28 mouse cellular contexts compared by ENCODE assay signal in the genomic region with DNA sequence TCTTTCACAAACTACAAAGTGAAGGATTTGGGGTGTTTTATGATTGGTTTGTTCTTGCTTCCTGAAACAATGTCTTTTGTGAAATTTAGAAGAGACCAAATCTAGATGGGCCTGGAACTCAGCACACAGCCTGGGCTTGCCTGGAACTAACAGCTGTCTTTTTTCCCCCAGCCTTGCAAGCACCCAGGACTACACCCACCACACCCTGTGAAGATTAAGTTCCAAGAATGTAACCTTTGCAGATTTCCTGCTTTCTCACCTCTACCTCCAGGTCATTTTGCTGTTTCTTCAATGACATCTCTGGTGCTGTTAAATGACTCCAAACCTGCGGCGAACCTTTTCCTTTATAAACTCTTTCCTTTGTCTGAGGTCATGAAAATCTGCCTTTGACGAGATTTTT.
A peak's percentile ranks its signal among the peaks of the same experiment; 100 is the strongest.
DNase-seq lines count a peak whose midpoint lies in the region; ATAC-seq and TF ChIP-seq lines count a peak whose summit lies in the region.
"Had no signal": no experiment of that assay in that cellular context is flagged by ENCODE, and none has a peak within 500 bp of the region (broad histone marks: within the 10 kb centered on the region; RNA-seq: fewer than 3 reads in every experiment).

No protein-coding gene starts in this region.

- intact Hi-C loops in gastrocnemius, adult 2 months (cut with DNase I): no loop called here

- no peak overlapping the region for H3K4me3 ChIP-seq in heart, embryonic 12.5 days
- H3K4me3 ChIP-seq in intestine, embryonic 14.5 days (ENCODE audit: low read depth, low read length): no peak overlapping the region
- no peak overlapping the region for H3K4me3 ChIP-seq in intestine, postnatal 0 days (ENCODE audit: low read depth, low read length)
- H3K4me3 ChIP-seq in gastrocnemius, adult 2 months: no peak overlapping the region
- no peak overlapping the region for H3K4me3 ChIP-seq in midbrain, embryonic 15.5 days
- H3K4me3 ChIP-seq: embryonic facial prominence, embryonic 13.5 days; embryonic facial prominence, embryonic 15.5 days; erythroblast, embryonic 14.5 days; forebrain, embryonic 10.5 days; forebrain, embryonic 12.5 days had no signal

- H3K36me3 ChIP-seq in heart, embryonic 12.5 days: no peaks in the 10 kb centered on the region
- no peaks in the 10 kb centered on the region for H3K36me3 ChIP-seq in intestine, embryonic 14.5 days (ENCODE audit: control insufficient read depth, insufficient read depth, low read length)
- H3K36me3 ChIP-seq in intestine, postnatal 0 days (ENCODE audit: control insufficient read depth, insufficient read depth): no peaks in the 10 kb centered on the region
- H3K36me3 ChIP-seq in midbrain, embryonic 15.5 days (replicated peaks): no peaks in the 10 kb centered on the region
- H3K36me3 ChIP-seq: embryonic facial prominence, embryonic 13.5 days; embryonic facial prominence, embryonic 15.5 days; forebrain, embryonic 10.5 days; forebrain, embryonic 12.5 days had no signal

- H3K4me2 ChIP-seq in heart, embryonic 12.5 days: no peak overlapping the region
- no peak overlapping the region for H3K4me2 ChIP-seq in intestine, embryonic 14.5 days (ENCODE audit: low read length)
- H3K4me2 ChIP-seq in intestine, postnatal 0 days (replicated peaks; ENCODE audit: low read depth): no peak overlapping the region
- no peak overlapping the region for H3K4me2 ChIP-seq in midbrain, embryonic 15.5 days
- H3K4me2 ChIP-seq: embryonic facial prominence, embryonic 13.5 days; embryonic facial prominence, embryonic 15.5 days; forebrain, embryonic 12.5 days had no signal

- 0 out of 2 replicates have a peak, but pooled peaks cover 4% of the 10 kb centered on the region for H3K4me1 ChIP-seq in heart, embryonic 12.5 days (replicated peaks)
- H3K4me1 ChIP-seq in intestine, embryonic 14.5 days (replicated peaks; ENCODE audit: control insufficient read depth, insufficient read depth, low read length): no peaks in the 10 kb centered on the region
- no peaks in the 10 kb centered on the region for H3K4me1 ChIP-seq in intestine, postnatal 0 days (replicated peaks; ENCODE audit: control insufficient read depth, insufficient read depth, low read length)
- H3K4me1 ChIP-seq in midbrain, embryonic 15.5 days: no peaks in the 10 kb centered on the region
- H3K4me1 ChIP-seq: embryonic facial prominence, embryonic 13.5 days; embryonic facial prominence, embryonic 15.5 days; forebrain, embryonic 10.5 days; forebrain, embryonic 12.5 days had no signal

- no peak overlapping the region for H3K27ac ChIP-seq in heart, embryonic 12.5 days (ENCODE audit: poor library complexity, severe bottlenecking)
- no peak overlapping the region for H3K27ac ChIP-seq in intestine, embryonic 14.5 days (ENCODE audit: low read depth)
- no peak overlapping the region for H3K27ac ChIP-seq in intestine, postnatal 0 days (ENCODE audit: low read depth, low read length)
- no peak overlapping the region for H3K27ac ChIP-seq in gastrocnemius, adult 2 months
- H3K27ac ChIP-seq in midbrain, embryonic 15.5 days: no peak overlapping the region
- H3K27ac ChIP-seq: embryonic facial prominence, embryonic 13.5 days; embryonic facial prominence, embryonic 15.5 days; forebrain, embryonic 10.5 days; forebrain, embryonic 12.5 days had no signal

- no peak overlapping the region for H3K9ac ChIP-seq in heart, embryonic 12.5 days
- H3K9ac ChIP-seq in intestine, embryonic 14.5 days (ENCODE audit: low read length): no peak overlapping the region
- H3K9ac ChIP-seq in intestine, postnatal 0 days (ENCODE audit: low read depth, low read length): no peak overlapping the region
- no peak overlapping the region for H3K9ac ChIP-seq in midbrain, embryonic 15.5 days
- H3K9ac ChIP-seq: embryonic facial prominence, embryonic 13.5 days; embryonic facial prominence, embryonic 15.5 days; forebrain, embryonic 12.5 days had no signal

- no peaks in the 10 kb centered on the region for H3K9me3 ChIP-seq in heart, embryonic 12.5 days (replicated peaks)
- H3K9me3 ChIP-seq in intestine, embryonic 14.5 days (ENCODE audit: control insufficient read depth, low read length): no peaks in the 10 kb centered on the region
- no peaks in the 10 kb centered on the region for H3K9me3 ChIP-seq in intestine, postnatal 0 days (ENCODE audit: control insufficient read depth)
- no peaks in the 10 kb centered on the region for H3K9me3 ChIP-seq in midbrain, embryonic 15.5 days
- H3K9me3 ChIP-seq: embryonic facial prominence, embryonic 13.5 days; embryonic facial prominence, embryonic 15.5 days; forebrain, embryonic 10.5 days; forebrain, embryonic 12.5 days had no signal

- peak; percentile 25 for DNase-seq in heart, adult 11 months
- peak; percentile 40 for DNase-seq in intestine, embryonic 14.5 days (ENCODE audit: low spot score)
- DNase-seq in ES-CJ7 (ENCODE audit: low read depth, low spot score) (peak; percentile 72), ZHBTc4 (ENCODE audit: low read depth, low spot score) (peak; percentile 69)
- DNase-seq in gastrocnemius, adult 2 months: no peak
- DNase-seq: adrenal gland, adult 2 months; adrenal gland, postnatal 10 days; adrenal gland, postnatal 25 days; B cell, adult 2 months; cerebellum, adult 11 months; cerebellum, adult 18-20 months; cerebellum, adult 8-10 months; cerebellum, adult 9-11 months; cerebellum, postnatal 14 days; cerebellum, postnatal 36 days; embryo, embryonic 11 days had no signal

- peaks cover 14% of the 10 kb centered on the region; the same call in 1 of the 2 replicates for H3K27me3 ChIP-seq in heart, embryonic 12.5 days (replicated peaks)
- H3K27me3 ChIP-seq in intestine, embryonic 14.5 days (replicated peaks; ENCODE audit: control insufficient read depth, insufficient read depth, low read length): no peaks in the 10 kb centered on the region
- H3K27me3 ChIP-seq in intestine, postnatal 0 days (replicated peaks; ENCODE audit: control insufficient read depth, insufficient read depth, low read length): no peaks in the 10 kb centered on the region
- no peaks in the 10 kb centered on the region for H3K27me3 ChIP-seq in midbrain, embryonic 15.5 days (replicated peaks)
- H3K27me3 ChIP-seq: CH12.LX; embryonic facial prominence, embryonic 13.5 days; embryonic facial prominence, embryonic 15.5 days; forebrain, embryonic 12.5 days had no signal

- TF ChIP-seq CTCF in intestine, postnatal 0 days (IDR thresholded peaks at IDR 0.05; ENCODE audit: low read depth): no peak
- TF ChIP-seq CTCF in gastrocnemius, adult 2 months (IDR thresholded peaks at IDR 0.05): no peak

- no peak for ATAC-seq in heart, embryonic 12.5 days (ENCODE audit: insufficient number of reproducible peaks, low FRiP score)
- no peak for ATAC-seq in intestine, embryonic 14.5 days (replicated peaks; ENCODE audit: low FRiP score, low TSS enrichment, low read depth)
- ATAC-seq in intestine, postnatal 0 days: no peak
- no peak for ATAC-seq in midbrain, embryonic 15.5 days (replicated peaks)
- ATAC-seq: CD4-positive, CD25-positive, alpha-beta regulatory T cell, adult 4 months; forebrain, embryonic 14.5 days; forebrain, embryonic 16.5 days had no signal

- WGBS in heart, embryonic 12.5 days: 70% methylated on average over 3 of the region's 3 CpGs
- 80% methylated on average over 3 of the region's 3 CpGs for WGBS in intestine, embryonic 14.5 days
- 71% methylated on average over 3 of the region's 3 CpGs for WGBS in intestine, postnatal 0 days
- 86% methylated on average over 3 of the region's 3 CpGs for WGBS in midbrain, embryonic 15.5 days
